Mouse (Mus musculus) T-cell, adult 2 months (primary cell): ENCODE measurements around the gene Sp3.
"Not testable (repeated sequence)": the region's sequence is repeated elsewhere in the genome, so short reads cannot be mapped to it uniquely, and the experiment has no call there.

Experiments used
- DNase-seq: peaks from one replicate; pipeline ENCODE4 v3.0.0; 2022; ENCODE audit warnings: low spot score

Gene Sp3

GRCm38 (mm10) chr2:72915245-72915930 is 64.9 kb downstream of the Sp3 start:
- no peak for DNase-seq

- no peak for DNase-seq
These were observed 66.8 kb downstream of the Sp3 start for GRCm38 (mm10) chr2:72913458-72913760.

- no peak for DNase-seq
These were observed 67.4 kb downstream of the Sp3 start for GRCm38 (mm10) chr2:72912708-72913457.

- DNase-seq: no peak
These were observed 68.7 kb downstream of the Sp3 start for GRCm38 (mm10) chr2:72911527-72911926.

- no peak for DNase-seq
These were observed 71.2 kb downstream of the Sp3 start for GRCm38 (mm10) chr2:72909046-72909445.

GRCm38 (mm10) chr2:72908191-72908910 is 71.9 kb downstream of the Sp3 start:
- DNase-seq: no peak

- DNase-seq: no peak
These were observed 73.5 kb downstream of the Sp3 start for GRCm38 (mm10) chr2:72906745-72907144.

- DNase-seq: not testable (repeated sequence)
These were observed 77.2 kb downstream of the Sp3 start for GRCm38 (mm10) chr2:72902816-72903680.

GRCm38 (mm10) chr2:72898782-72899305 is 81.4 kb downstream of the Sp3 start:
- DNase-seq: no peak

GRCm38 (mm10) chr2:72898094-72898781 is 82.0 kb downstream of the Sp3 start:
- no peak for DNase-seq

GRCm38 (mm10) chr2:72889806-72890205 is 90.4 kb downstream of the Sp3 start:
- DNase-seq: no peak
